Mouse (Mus musculus) lung, adult 10 weeks (tissue): Measurements from ENCODE around the gene Grik5. TPM values are rescaled to one million over a fixed set of nuclear protein-coding genes. Genes with fewer than 3 reads are reported as not detected.

ENCODE experiments used
- polyA plus RNA-seq: library from polyadenylated mRNA; stranded (reverse); fragments of 350-450 nt; fragmentation: Illumina TruSeq; extraction: RNeasy Lipid Tissue Mini Kit (QIAGEN cat#74804); gene quantifications from one replicate; pipeline ENCODE4 v1.2.3, GENCODE M21; 2014; ENCODE audit warnings: low read depth, low replicate concordance; ENCODE audit not compliant: insufficient read depth

Grik5 gene
- polyA plus RNA-seq, result 4.9 TPM

GRCm38 (mm10) chr7:25071979-25072715 is at the start of gene Grik5, which contains the start of gene Zfp574:
Gene Grik5 (minus strand): TSS chr7:25072346.
Gene Zfp574 (plus strand): TSS chr7:25072567.

DNA sequence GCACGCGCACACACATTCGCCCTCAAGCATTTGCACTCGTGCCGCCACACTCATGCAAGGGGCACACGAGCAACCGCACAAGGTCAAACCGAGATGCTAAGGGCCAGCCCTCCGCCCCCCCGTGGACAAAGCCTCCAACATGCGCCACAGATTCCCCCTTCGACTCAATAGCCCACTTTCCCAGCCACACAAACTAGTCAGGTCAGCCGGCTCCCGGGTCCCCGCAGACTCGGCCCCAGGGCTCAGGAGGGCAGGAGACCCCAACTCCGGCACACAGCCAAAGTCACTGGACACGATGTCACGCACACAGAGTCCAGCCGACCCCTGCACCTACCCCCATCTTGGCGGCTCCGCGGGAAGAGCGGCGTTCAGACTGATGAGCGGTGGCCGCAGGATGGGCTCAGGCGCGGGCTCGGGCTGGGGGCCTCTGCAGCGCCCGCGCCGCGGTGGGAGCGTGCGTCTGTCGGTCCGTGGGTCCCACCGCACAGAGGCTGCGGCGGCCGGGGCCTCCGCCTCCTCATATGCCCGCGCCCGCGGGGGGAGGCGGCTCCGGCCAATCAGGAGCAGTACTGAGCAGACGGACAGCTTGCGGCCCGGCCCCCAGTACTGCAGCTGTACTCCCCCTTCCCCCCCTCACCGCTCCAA is 66.6 kb downstream of the Grik5 start, which contains the start of gene Atp1a3:
Gene Atp1a3 (minus strand): TSS at position 538 of the 645 bp plus-strand sequence.

GRCm38 (mm10) chr7:24971972-24972893 is 99.9 kb downstream of the Grik5 start, which contains the start of gene Rabac1:
Gene Rabac1 (minus strand): TSS chr7:24972754.

Other genes with a start within 250 kb of the Grik5 start
- 10.3 TPM for gene Gm9844, start 210.1 kb downstream of the Grik5 start, polyA plus RNA-seq
- not detected for gene Lypd4, start 202.4 kb downstream of the Grik5 start, polyA plus RNA-seq
- not detected for gene Dmrtc2, start 202.3 kb downstream of the Grik5 start, polyA plus RNA-seq
- gene Rps19, start 188.0 kb downstream of the Grik5 start, polyA plus RNA-seq, result 2,096 TPM
- 88.3 TPM for gene Cd79a, start 175.0 kb downstream of the Grik5 start, polyA plus RNA-seq
- gene Arhgef1, start 169.4 kb downstream of the Grik5 start, polyA plus RNA-seq, result 98.1 TPM
- not detected for gene Gm4881, start 127.9 kb downstream of the Grik5 start, polyA plus RNA-seq
- 441 TPM for gene Rabac1, start 99.6 kb downstream of the Grik5 start, polyA plus RNA-seq
- gene Atp1a3, start 66.4 kb downstream of the Grik5 start, polyA plus RNA-seq, result 1.9 TPM
- gene Zfp574, start 221 bp upstream of the Grik5 start, polyA plus RNA-seq, result 8.7 TPM
- 1.9 TPM for gene Pou2f2, start 107.4 kb upstream of the Grik5 start, polyA plus RNA-seq
- 16.3 TPM for gene Dedd2, start 148.3 kb upstream of the Grik5 start, polyA plus RNA-seq
- gene Zfp526, start 149.1 kb upstream of the Grik5 start, polyA plus RNA-seq, result 2.4 TPM
- 41.0 TPM for gene Gsk3a, start 165.5 kb upstream of the Grik5 start, polyA plus RNA-seq
- gene Erf, start 178.4 kb upstream of the Grik5 start, polyA plus RNA-seq, result 10.8 TPM
- 42.0 TPM for gene Cic, start 195.4 kb upstream of the Grik5 start, polyA plus RNA-seq
- 31.8 TPM for gene Pafah1b3, start 225.6 kb upstream of the Grik5 start, polyA plus RNA-seq
- not detected for gene Prr19, start 229.1 kb upstream of the Grik5 start, polyA plus RNA-seq
- gene Tmem145, start 233.8 kb upstream of the Grik5 start, polyA plus RNA-seq, result not detected
- gene Megf8, start 244.8 kb upstream of the Grik5 start, polyA plus RNA-seq, result 11.5 TPM